Mouse (Mus musculus) C2C12 (cell line): ENCODE measurements around the gene Grik3. TPM values are rescaled to one million over a fixed set of nuclear protein-coding genes. Genes with fewer than 3 reads are reported as not detected.

ENCODE experiments used
- H3K27me3 ChIP-seq: one replicate; pipeline ENCODE4 v1.6.1; 2011; ENCODE audit not compliant: control insufficient read depth, insufficient read depth, insufficient read length
- H3K36me3 ChIP-seq: one replicate; pipeline ENCODE4 v1.6.1; 2011; ENCODE audit not compliant: control insufficient read depth, insufficient read depth
- H3K4me3 ChIP-seq: one replicate; pipeline ENCODE4 v1.5.1; 2011; ENCODE audit warnings: mild to moderate bottlenecking, control low read depth; ENCODE audit not compliant: poor library complexity, insufficient read depth, severe bottlenecking
- H3K79me2 ChIP-seq: one replicate; pipeline ENCODE4 v1.6.1; 2011; ENCODE audit not compliant: control insufficient read depth, insufficient read depth
- H3K79me3 ChIP-seq: one replicate; pipeline ENCODE4 v1.6.1; 2011; ENCODE audit warnings: low read depth, control low read depth
- H3ac ChIP-seq: one replicate; pipeline ENCODE3; 2011; ENCODE audit warnings: low read depth; ENCODE audit not compliant: control insufficient read depth, insufficient read length
- CEBPB ChIP-seq: IDR thresholded peaks from one replicate; pipeline ENCODE4 v1.6.1; 2011; ENCODE audit warnings: low read depth, mild to moderate bottlenecking, control low read depth, moderate library complexity
- CTCF ChIP-seq: IDR thresholded peaks from one replicate; pipeline ENCODE4 v1.5.1; 2011; ENCODE audit not compliant: control insufficient read depth, insufficient read depth, insufficient read length
- FOSL1 ChIP-seq: IDR thresholded peaks from one replicate; pipeline ENCODE4 v1.8.0; 2011; ENCODE audit warnings: mild to moderate bottlenecking, low read length; ENCODE audit not compliant: poor library complexity, insufficient read depth, severe bottlenecking
- MAX ChIP-seq: IDR thresholded peaks from one replicate; pipeline ENCODE4 v1.6.1; 2011; ENCODE audit warnings: mild to moderate bottlenecking, control low read depth
- MYOD1 ChIP-seq: IDR thresholded peaks from one replicate; pipeline ENCODE4 v1.6.1; 2011; ENCODE audit warnings: low read depth; ENCODE audit not compliant: control insufficient read depth, insufficient read length
- MYOG ChIP-seq: IDR thresholded peaks from one replicate; pipeline ENCODE4 v1.6.1; 2011; ENCODE audit not compliant: control insufficient read depth, insufficient read length; ENCODE audit errors: extremely low read depth
- USF1 ChIP-seq: IDR thresholded peaks from one replicate; pipeline ENCODE4 v1.6.1; 2011; ENCODE audit warnings: low read depth, mild to moderate bottlenecking, control low read depth, moderate library complexity
- long read RNA-seq, 2 experiments: library from polyadenylated mRNA; unstranded; transcript quantifications; one replicate each; pipeline ENCODE4 v2.0.0; 2019 to 2020
- polyA plus RNA-seq: library from polyadenylated mRNA; unstranded; fragments of >200 nt; fragmentation: generic; extraction: Trizol; gene quantifications from one replicate; pipeline ENCODE4 v1.2.1, GENCODE M21; 2012; ENCODE audit warnings: missing spikeins

Grik3 gene
- polyA plus RNA-seq: 0.01 TPM
- long read RNA-seq, experiment 1: 0 reads
- long read RNA-seq, experiment 2, partial matches to known transcripts: 0 of 1 reads
- long read RNA-seq, experiment 2, other reads (novel, unspliced or antisense): 1 of 1 reads

GRCm38 (mm10) chr4:125490661-125491504 lies at the start of gene Grik3:
Gene Grik3 (plus strand): TSS chr4:125490700.
- H3K36me3 ChIP-seq: no peaks in the 10 kb centered on the region
- H3K4me3 ChIP-seq: no peak within 1 kb of the TSS
- H3K27me3 ChIP-seq: peaks cover 25% of the 10 kb centered on the region
- H3K79me2 ChIP-seq: no peaks in the 10 kb centered on the region
- no peak for TF ChIP-seq CTCF
- H3K79me3 ChIP-seq: no peaks in the 10 kb centered on the region
- no peak within 1 kb of the TSS for H3ac ChIP-seq

- H3K79me2 ChIP-seq: no peaks in the 10 kb centered on the region
- TF ChIP-seq USF1 (no peak), MYOG (no peak), MAX (no peak), MYOD1 (no peak), CEBPB (no peak), CTCF (no peak), FOSL1 (no peak)
Measured at GRCm38 (mm10) chr4:125441821-125442220, 48.7 kb upstream of the Grik3 start.

GRCm38 (mm10) chr4:125444366-125444765 lies 46.1 kb upstream of the Grik3 start:
- Histone ChIP-seq H3K27me3 (peaks cover 11% of the 10 kb centered on the region), H3K79me2 (no peaks in the 10 kb centered on the region), H3K4me3 (no peak overlapping the region), H3K36me3 (no peaks in the 10 kb centered on the region), H3K79me3 (no peaks in the 10 kb centered on the region), H3ac (no peak overlapping the region)
- TF ChIP-seq MAX (no peak), FOSL1 (no peak), MYOG (no peak), CTCF (no peak), USF1 (no peak), MYOD1 (no peak), CEBPB (no peak)

More at GRCm38 (mm10) chr4:125441821-125442220, 48.7 kb upstream of the Grik3 start:
- Histone ChIP-seq H3ac (no peak overlapping the region), H3K4me3 (no peak overlapping the region), H3K79me3 (no peaks in the 10 kb centered on the region), H3K27me3 (peaks cover 11% of the 10 kb centered on the region), H3K36me3 (no peaks in the 10 kb centered on the region)

GRCm38 (mm10) chr4:125450602-125451321 lies 39.7 kb upstream of the Grik3 start:
- Histone ChIP-seq H3ac (no peak overlapping the region), H3K27me3 (peaks cover 4% of the 10 kb centered on the region), H3K36me3 (no peaks in the 10 kb centered on the region), H3K79me3 (no peaks in the 10 kb centered on the region), H3K79me2 (no peaks in the 10 kb centered on the region), H3K4me3 (no peak overlapping the region)
- TF ChIP-seq USF1: no peak

- Histone ChIP-seq H3K79me3 (no peaks in the 10 kb centered on the region), H3K36me3 (no peaks in the 10 kb centered on the region), H3K4me3 (no peak overlapping the region), H3K27me3 (peaks cover 4% of the 10 kb centered on the region), H3ac (no peak overlapping the region), H3K79me2 (no peaks in the 10 kb centered on the region)
- TF ChIP-seq FOSL1 (no peak), MYOD1 (no peak)
Measured at GRCm38 (mm10) chr4:125451821-125452220, 38.7 kb upstream of the Grik3 start.

GRCm38 (mm10) chr4:125456506-125456905 lies 34.0 kb upstream of the Grik3 start:
- TF ChIP-seq MYOG: no peak
- no peak for TF ChIP-seq MAX
- no peak for TF ChIP-seq CTCF
- TF ChIP-seq USF1: no peak
- no peak for TF ChIP-seq MYOD1
- TF ChIP-seq FOSL1: no peak
- TF ChIP-seq CEBPB: no peak
- no peak overlapping the region for H3ac ChIP-seq
- no peaks in the 10 kb centered on the region for H3K79me2 ChIP-seq
- no peak overlapping the region for H3K4me3 ChIP-seq
- H3K79me3 ChIP-seq: no peaks in the 10 kb centered on the region
- H3K27me3 ChIP-seq: peaks cover 7% of the 10 kb centered on the region
- no peaks in the 10 kb centered on the region for H3K36me3 ChIP-seq
